ENCODE assay signal across 12 mouse cellular contexts in the genomic region with DNA sequence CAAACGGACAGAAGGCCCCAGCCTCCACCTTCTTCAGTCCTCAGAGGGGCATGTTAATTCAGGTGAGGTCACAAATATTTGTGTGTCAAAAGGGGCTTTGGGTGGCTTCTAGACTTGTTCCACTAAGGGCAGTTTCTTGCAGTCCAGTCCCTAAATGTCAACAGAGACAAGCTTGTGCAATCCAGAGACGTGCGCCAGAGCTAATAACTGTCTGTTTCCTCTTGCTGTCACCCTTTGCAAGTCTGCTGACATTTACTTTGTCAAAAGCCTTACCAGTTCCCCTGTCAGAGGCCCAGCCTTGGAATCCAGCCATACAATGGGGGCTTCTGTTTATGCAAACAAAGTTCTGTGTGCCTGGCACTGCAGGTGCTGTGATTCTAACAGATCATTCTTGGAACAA.
A peak's percentile ranks its signal among the peaks of the same experiment; 100 is the strongest.
DNase-seq lines count a peak whose midpoint lies in the region; ATAC-seq and TF ChIP-seq lines count a peak whose summit lies in the region.
"Had no signal": no experiment of that assay in that cellular context is flagged by ENCODE, and none has a peak within 500 bp of the region (broad histone marks: within the 10 kb centered on the region; RNA-seq: fewer than 3 reads in every experiment).

No protein-coding gene starts in this region.

- H3K9ac ChIP-seq in heart, postnatal 0 days (replicated peaks; ENCODE audit: low read depth, low read length), result no peak overlapping the region
- H3K9ac ChIP-seq in stomach, embryonic 15.5 days, result no peak overlapping the region
- no peak overlapping the region for H3K9ac ChIP-seq in stomach, postnatal 0 days (ENCODE audit: low read length)
- H3K9ac ChIP-seq in liver, postnatal 0 days (replicated peaks), result no peak overlapping the region
- H3K9ac ChIP-seq: intestine, embryonic 15.5 days had no signal

- no peaks in the 10 kb centered on the region for H3K36me3 ChIP-seq in heart, postnatal 0 days (replicated peaks; ENCODE audit: control insufficient read depth, insufficient read depth, low read length)
- H3K36me3 ChIP-seq in stomach, embryonic 15.5 days, result no peaks in the 10 kb centered on the region
- H3K36me3 ChIP-seq in stomach, postnatal 0 days (ENCODE audit: control insufficient read depth, insufficient read depth, low read length), result no peaks in the 10 kb centered on the region
- H3K36me3 ChIP-seq in liver, postnatal 0 days (replicated peaks; ENCODE audit: insufficient read depth, low read length), result no peaks in the 10 kb centered on the region
- H3K36me3 ChIP-seq: intestine, embryonic 15.5 days had no signal

- ATAC-seq in heart, postnatal 0 days (ENCODE audit: insufficient read depth, low read depth), result peak; percentile 27; the same call in 1 of the 2 replicates
- peak; percentile 47; the same call in 1 of the 2 replicates for ATAC-seq in stomach, embryonic 15.5 days (ENCODE audit: insufficient read depth, low FRiP score, low read depth)
- ATAC-seq in stomach, postnatal 0 days (ENCODE audit: low FRiP score, low TSS enrichment), result no peak
- ATAC-seq in liver, postnatal 0 days, result peak; percentile 73
- no peak for ATAC-seq in erythroblast, adult 5-6 weeks (replicated peaks; ENCODE audit: low FRiP score, poor library complexity, severe bottlenecking)
- ATAC-seq: CD4-positive, CD25-positive, alpha-beta regulatory T cell, adult 4 months; intestine, embryonic 15.5 days had no signal

- no peak overlapping the region for H3K4me3 ChIP-seq in heart, postnatal 0 days (ENCODE audit: low read depth, low read length)
- no peak overlapping the region for H3K4me3 ChIP-seq in stomach, embryonic 15.5 days (replicated peaks)
- no peak overlapping the region for H3K4me3 ChIP-seq in stomach, postnatal 0 days (ENCODE audit: low read depth, low read length)
- H3K4me3 ChIP-seq in liver, postnatal 0 days (ENCODE audit: low read depth, low read length), result no peak overlapping the region
- H3K4me3 ChIP-seq: intestine, embryonic 15.5 days had no signal

- H3K4me1 ChIP-seq in heart, postnatal 0 days (ENCODE audit: control insufficient read depth, insufficient read depth), result no peaks in the 10 kb centered on the region
- no peaks in the 10 kb centered on the region for H3K4me1 ChIP-seq in stomach, embryonic 15.5 days
- no peaks in the 10 kb centered on the region for H3K4me1 ChIP-seq in stomach, postnatal 0 days (replicated peaks; ENCODE audit: control insufficient read depth, insufficient read depth)
- peaks cover 20% of the 10 kb centered on the region for H3K4me1 ChIP-seq in liver, postnatal 0 days (ENCODE audit: insufficient read depth)
- H3K4me1 ChIP-seq: intestine, embryonic 15.5 days had no signal

- H3K27ac ChIP-seq in heart, postnatal 0 days (ENCODE audit: low read depth), result no peak overlapping the region
- H3K27ac ChIP-seq in stomach, embryonic 15.5 days, result no peak overlapping the region
- H3K27ac ChIP-seq in stomach, postnatal 0 days (replicated peaks), result no peak overlapping the region
- H3K27ac ChIP-seq in liver, postnatal 0 days (ENCODE audit: low read depth), result peak overlapping the region; percentile 49; the same call in 1 of the 2 replicates
- H3K27ac ChIP-seq: intestine, embryonic 15.5 days had no signal

- no peak overlapping the region for H3K4me2 ChIP-seq in heart, postnatal 0 days (ENCODE audit: low read depth, low read length)
- H3K4me2 ChIP-seq in stomach, embryonic 15.5 days, result no peak overlapping the region
- H3K4me2 ChIP-seq in stomach, postnatal 0 days (replicated peaks; ENCODE audit: low read depth), result no peak overlapping the region
- no peak overlapping the region for H3K4me2 ChIP-seq in liver, postnatal 0 days (ENCODE audit: low read depth, low read length)
- H3K4me2 ChIP-seq: intestine, embryonic 15.5 days had no signal

- H3K9me3 ChIP-seq in heart, postnatal 0 days (replicated peaks; ENCODE audit: control insufficient read depth, low read length), result no peaks in the 10 kb centered on the region
- H3K9me3 ChIP-seq in stomach, embryonic 15.5 days, result no peaks in the 10 kb centered on the region
- no peaks in the 10 kb centered on the region for H3K9me3 ChIP-seq in stomach, postnatal 0 days (ENCODE audit: control insufficient read depth, low read length)
- H3K9me3 ChIP-seq in liver, postnatal 0 days (ENCODE audit: low read length), result no peaks in the 10 kb centered on the region
- H3K9me3 ChIP-seq: intestine, embryonic 15.5 days had no signal

- TF ChIP-seq EP300 in heart, postnatal 0 days (IDR thresholded peaks at IDR 0.05; ENCODE audit: low read depth), result no peak
- no peak for TF ChIP-seq EP300 in stomach, postnatal 0 days (optimal IDR thresholded peaks at IDR 0.05)
- peak; percentile 29; the same call in 1 of the 2 replicates for TF ChIP-seq EP300 in liver, postnatal 0 days (IDR thresholded peaks at IDR 0.05; ENCODE audit: low read depth)

- no peaks in the 10 kb centered on the region for H3K27me3 ChIP-seq in heart, postnatal 0 days (ENCODE audit: control insufficient read depth, insufficient read depth, low read length)
- no peaks in the 10 kb centered on the region for H3K27me3 ChIP-seq in stomach, embryonic 15.5 days (replicated peaks)
- H3K27me3 ChIP-seq in stomach, postnatal 0 days (ENCODE audit: control insufficient read depth, insufficient read depth, low read length), result no peaks in the 10 kb centered on the region
- no peaks in the 10 kb centered on the region for H3K27me3 ChIP-seq in liver, postnatal 0 days (ENCODE audit: insufficient read depth, low read length)
- H3K27me3 ChIP-seq: intestine, embryonic 15.5 days had no signal

- peak; percentile 10 for DNase-seq in heart, postnatal 0 days (ENCODE audit: low spot score)
- DNase-seq in heart, adult 8-10 months (ENCODE audit: low spot score), result no peak
- DNase-seq in stomach, postnatal 0 days (ENCODE audit: low spot score), result no peak
- DNase-seq in liver, postnatal 0 days, result peak; percentile 52
- no peak for DNase-seq in cerebellum, postnatal 25 days
- DNase-seq: cerebellum, adult 9-10 months; spleen, adult 18-20 months; thymus, adult 18-20 months had no signal

- WGBS in heart, postnatal 0 days, result 41% methylated on average over 3 of the region's 3 CpGs
- 36% methylated on average over 3 of the region's 3 CpGs for WGBS in stomach, embryonic 15.5 days
- 34% methylated on average over 3 of the region's 3 CpGs for WGBS in stomach, postnatal 0 days
- 20% methylated on average over 3 of the region's 3 CpGs for whole genome bisulfite sequencing in liver, postnatal 0 days (ENCODE audit: insufficient replicate concordance)

- TF ChIP-seq CTCF in heart, postnatal 0 days (IDR thresholded peaks at IDR 0.05; ENCODE audit: low read depth), result no peak
- TF ChIP-seq CTCF in stomach, postnatal 0 days (IDR thresholded peaks at IDR 0.05; ENCODE audit: low read depth), result no peak
- no peak for TF ChIP-seq CTCF in liver, postnatal 0 days (IDR thresholded peaks at IDR 0.05; ENCODE audit: low read depth)

Comparison
In these comparisons a context has a peak if more than half of its experiments do, and no peak if none do; other contexts are left out.
1. ATAC-seq: peak in heart, postnatal 0 days (single experiment), stomach, embryonic 15.5 days (single experiment) and liver, postnatal 0 days (single experiment); none in stomach, postnatal 0 days (single experiment) and erythroblast, adult 5-6 weeks (single experiment).
2. DNase-seq: peak in heart, postnatal 0 days (single experiment) and liver, postnatal 0 days (single experiment); none in heart, adult 8-10 months (single experiment), stomach, postnatal 0 days (single experiment) and cerebellum, postnatal 25 days (0 of 2).